Comparison of ENCODE assay signal across 44 mouse cellular contexts in the genomic region with DNA sequence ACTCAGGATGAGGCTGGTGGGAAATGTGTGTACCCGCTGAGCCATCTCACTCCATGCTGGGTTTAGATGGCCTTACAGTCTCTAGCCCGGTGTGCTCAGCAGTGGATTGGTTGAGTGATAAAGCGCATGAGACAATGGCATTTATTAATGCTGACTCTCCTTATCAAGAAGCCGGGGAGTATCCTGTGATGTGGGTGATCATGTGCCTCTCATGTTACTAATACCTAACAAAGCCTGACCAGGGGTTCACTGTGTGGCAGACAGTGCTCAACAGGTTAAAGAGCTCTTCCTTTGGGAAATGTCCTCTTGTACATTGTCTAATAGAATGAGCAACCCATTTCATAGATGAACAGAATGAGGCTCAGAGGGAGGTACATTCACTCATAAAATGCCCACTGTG. TPM values are rescaled to one million over a fixed set of nuclear protein-coding genes. Genes with fewer than 3 reads are reported as not detected.
"Had no signal": no experiment of that assay in that cellular context is flagged by ENCODE, and none has a peak within 500 bp of the region (broad histone marks: within the 10 kb centered on the region; RNA-seq: fewer than 3 reads in every experiment).

No protein-coding gene starts in this region.

- H3K9me3 ChIP-seq: limb, embryonic 10.5 days; limb, embryonic 12.5 days; limb, embryonic 13.5 days; limb, embryonic 15.5 days; liver, embryonic 15.5 days; lung, embryonic 15.5 days; megakaryocyte, embryonic 14.5 days; midbrain, embryonic 10.5 days; midbrain, embryonic 12.5 days; midbrain, embryonic 13.5 days; midbrain, embryonic 15.5 days had no signal

- DNase-seq: left cerebral cortex, postnatal 4 days; liver; liver, postnatal 0 days; lung, adult 18-20 months; lung, adult 2 months; lung, embryonic 14.5 days; lung, postnatal 10 days; lung, postnatal 14 days; lung, postnatal 36 days; lung, postnatal 4 days; midbrain, embryonic 14.5 days had no signal

- ATAC-seq: liver, postnatal 0 days; lung, postnatal 0 days; midbrain, embryonic 13.5 days; midbrain, embryonic 15.5 days; midbrain, embryonic 16.5 days had no signal

- H3K36me3 ChIP-seq: limb, embryonic 10.5 days; limb, embryonic 12.5 days; limb, embryonic 13.5 days; limb, embryonic 15.5 days; lung, embryonic 15.5 days; midbrain, embryonic 10.5 days; midbrain, embryonic 12.5 days; midbrain, embryonic 13.5 days; midbrain, embryonic 15.5 days had no signal

- H3K27me3 ChIP-seq: limb, embryonic 13.5 days; limb, embryonic 15.5 days; liver, embryonic 15.5 days; lung, embryonic 15.5 days; megakaryocyte, embryonic 14.5 days had no signal

- H3K4me2 ChIP-seq: limb, embryonic 12.5 days; limb, embryonic 13.5 days; limb, embryonic 15.5 days; liver, embryonic 11.5 days; liver, embryonic 15.5 days; lung, embryonic 14.5 days; lung, embryonic 15.5 days; midbrain, embryonic 11.5 days; midbrain, embryonic 12.5 days; midbrain, embryonic 13.5 days; midbrain, embryonic 15.5 days had no signal

- H3K27ac ChIP-seq: left cerebral cortex, adult 2 months; limb, embryonic 10.5 days; limb, embryonic 12.5 days; limb, embryonic 13.5 days; limb, embryonic 15.5 days; lung, embryonic 15.5 days; macrophage; midbrain, embryonic 10.5 days; midbrain, embryonic 12.5 days; midbrain, embryonic 13.5 days; midbrain, embryonic 15.5 days had no signal

- H3K9ac ChIP-seq: limb, embryonic 12.5 days; limb, embryonic 13.5 days; limb, embryonic 15.5 days; liver, embryonic 14.5 days; liver, embryonic 15.5 days; liver, postnatal 0 days; lung, embryonic 14.5 days; lung, embryonic 15.5 days; midbrain, embryonic 12.5 days; midbrain, embryonic 13.5 days; midbrain, embryonic 15.5 days had no signal

- H3K4me3 ChIP-seq: left cerebral cortex, adult 2 months; limb, embryonic 10.5 days; limb, embryonic 12.5 days; limb, embryonic 13.5 days; limb, embryonic 15.5 days; liver, embryonic 15.5 days; lung, embryonic 15.5 days; megakaryocyte, embryonic 14.5 days; midbrain, embryonic 10.5 days; midbrain, embryonic 12.5 days; midbrain, embryonic 13.5 days; midbrain, embryonic 15.5 days; myocyte had no signal

RNA-seq across cellular contexts. Expression of gene Lgals12, which starts 52.1 kb away (rescaled TPM):
- total RNA-seq: liver, adult 2 months; megakaryocyte progenitor cell, adult 5-6 weeks; megakaryocyte, adult 5-6 weeks; megakaryocyte-erythroid progenitor cell, adult 5-6 weeks; monocyte, adult 5-6 weeks had no signal
- polyA plus RNA-seq: liver, adult 2 months; liver, embryonic 11.5 days; liver, embryonic 15.5 days; liver, postnatal 0 days; macrophage; midbrain, embryonic 10.5 days; midbrain, embryonic 11.5 days; neural tube, embryonic 11.5 days had no signal

RNA-seq across cellular contexts. Expression of gene Hrasls5, which starts 57.5 kb away (rescaled TPM):
- total RNA-seq: left cerebral cortex, adult 2 months; left cerebral cortex, postnatal 10 days; left cerebral cortex, postnatal 14 days; left cerebral cortex, postnatal 25 days; left cerebral cortex, postnatal 36 days; left cerebral cortex, postnatal 4 days; liver, adult 2 months; megakaryocyte progenitor cell, adult 5-6 weeks; megakaryocyte, adult 5-6 weeks; megakaryocyte-erythroid progenitor cell, adult 5-6 weeks; midbrain, postnatal 0 days had no signal
- polyA plus RNA-seq: limb, embryonic 10.5 days; limb, embryonic 11.5 days; limb, embryonic 12.5 days; limb, embryonic 14.5 days; limb, embryonic 15.5 days; liver, adult 2 months; liver, embryonic 11.5 days; liver, embryonic 15.5 days; liver, embryonic 16.5 days; liver, postnatal 0 days; lung, embryonic 14.5 days; lung, postnatal 0 days; macrophage; midbrain, embryonic 10.5 days; midbrain, embryonic 11.5 days; midbrain, embryonic 12.5 days; midbrain, embryonic 13.5 days; midbrain, embryonic 14.5 days; midbrain, embryonic 15.5 days; midbrain, embryonic 16.5 days; midbrain, postnatal 0 days; neural tube, embryonic 11.5 days had no signal
